Mouse (Mus musculus) thymus, postnatal 25 days (tissue): ENCODE measurements around the gene Gstt4.
A peak's percentile ranks its signal among the peaks of the same experiment; 100 is the strongest.
"Not testable (repeated sequence)": the region's sequence is repeated elsewhere in the genome, so short reads cannot be mapped to it uniquely, and the experiment has no call there.

ENCODE experiments used
- DNase-seq: peaks from one replicate; pipeline ENCODE4 v3.0.0; 2022

Gene Gstt4

DNA sequence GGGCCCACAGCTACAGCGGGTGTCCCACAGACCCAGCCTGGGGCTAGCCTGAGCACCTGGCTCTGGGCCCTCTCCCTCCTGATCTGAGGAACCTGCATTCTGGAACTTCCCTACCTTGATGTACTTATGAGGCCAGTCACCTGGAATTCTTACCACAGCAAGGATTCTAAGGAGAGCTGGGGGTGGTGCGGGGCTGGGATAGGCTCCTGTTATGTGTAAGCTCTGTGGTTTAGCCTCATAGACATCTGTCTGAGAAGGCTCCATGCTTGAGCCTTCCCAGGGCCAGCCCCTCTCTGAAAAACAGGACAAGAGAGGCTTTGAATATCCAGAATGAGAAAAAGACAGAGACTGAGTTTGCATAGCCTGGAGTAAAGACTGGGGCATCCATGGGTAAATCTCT lies at the start of gene Gstt4:
Gstt4 (minus strand) TSS at position 101 of the 400 bp plus-strand sequence.
- DNase-seq, result no peak

DNA sequence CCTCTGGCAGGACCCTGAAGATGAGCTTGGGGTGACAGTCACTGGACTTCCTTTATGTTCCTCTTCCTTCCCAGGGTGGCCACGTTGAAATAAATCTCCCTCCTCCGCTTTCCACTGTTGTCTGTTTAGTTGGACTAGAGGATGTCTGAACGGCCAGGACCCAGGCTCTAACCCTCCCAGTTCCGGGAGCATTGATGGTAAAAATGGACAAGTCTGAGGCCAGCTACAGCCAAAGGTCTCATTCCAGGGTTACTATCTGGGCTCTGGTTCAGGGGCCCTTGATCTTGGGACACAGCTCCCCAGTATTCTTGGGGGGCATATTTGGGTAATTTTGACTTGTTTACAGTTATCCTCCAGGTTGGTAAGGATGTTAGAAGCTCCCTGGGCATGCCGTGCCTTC lies 39.2 kb upstream of the Gstt4 start:
- DNase-seq, result no peak

DNA sequence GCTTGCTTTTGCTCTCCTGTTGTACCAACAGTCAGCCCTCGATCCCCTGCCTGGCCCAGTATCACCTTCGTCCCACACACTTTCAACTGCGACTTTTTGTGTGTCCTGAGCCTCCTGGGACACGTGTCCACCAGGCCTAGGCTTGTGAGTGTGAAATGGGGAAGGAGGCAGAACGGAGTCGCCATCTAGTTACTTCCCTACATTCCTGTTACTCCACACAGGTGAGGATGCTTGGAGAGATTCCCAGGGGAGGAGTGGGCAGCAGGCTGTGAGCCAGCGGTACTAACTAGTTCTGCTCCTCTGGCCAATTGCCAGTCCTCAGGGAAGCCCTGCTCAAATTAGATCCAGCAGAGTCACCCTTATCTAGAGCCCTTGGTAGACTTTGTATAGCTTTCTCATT lies 38.4 kb upstream of the Gstt4 start:
- DNase-seq, result no peak

DNA sequence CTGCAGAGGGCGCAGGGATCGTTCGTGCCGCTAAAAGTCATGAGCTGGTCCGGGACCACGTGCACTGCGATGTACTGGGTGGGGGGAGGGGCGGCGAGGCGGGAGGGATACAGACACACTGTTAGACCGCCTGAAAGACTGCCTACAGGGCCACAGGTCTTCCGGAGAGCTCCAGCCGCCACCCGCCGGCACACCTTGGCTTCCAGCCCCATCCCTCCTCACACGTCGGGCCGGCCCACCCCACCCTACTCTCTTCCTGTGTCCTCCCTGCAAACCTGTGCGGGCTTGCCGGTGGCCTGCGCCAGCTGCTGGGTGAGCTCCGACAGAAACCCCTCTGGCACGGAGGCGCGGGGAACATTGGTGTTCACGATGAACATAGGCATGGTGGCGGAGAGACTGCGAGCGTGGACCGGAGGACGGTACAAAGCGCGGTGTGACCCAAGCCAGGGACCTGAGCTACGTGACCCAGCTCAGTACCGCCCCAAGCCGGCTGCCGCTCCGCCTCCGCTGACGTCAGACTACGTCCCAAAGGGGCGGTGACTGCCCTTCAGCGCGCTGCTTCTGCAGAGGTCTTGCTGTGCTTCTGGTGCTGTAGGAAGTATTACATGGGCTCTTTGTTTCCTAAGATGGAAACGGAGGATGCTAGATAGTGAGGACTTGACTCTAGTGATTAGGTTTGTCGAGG lies 37.6 kb upstream of the Gstt4 start, which contains the start of gene Mif:
Mif (minus strand) TSS at position 455 of the 685 bp plus-strand sequence.
- DNase-seq, result peak; percentile 91

DNA sequence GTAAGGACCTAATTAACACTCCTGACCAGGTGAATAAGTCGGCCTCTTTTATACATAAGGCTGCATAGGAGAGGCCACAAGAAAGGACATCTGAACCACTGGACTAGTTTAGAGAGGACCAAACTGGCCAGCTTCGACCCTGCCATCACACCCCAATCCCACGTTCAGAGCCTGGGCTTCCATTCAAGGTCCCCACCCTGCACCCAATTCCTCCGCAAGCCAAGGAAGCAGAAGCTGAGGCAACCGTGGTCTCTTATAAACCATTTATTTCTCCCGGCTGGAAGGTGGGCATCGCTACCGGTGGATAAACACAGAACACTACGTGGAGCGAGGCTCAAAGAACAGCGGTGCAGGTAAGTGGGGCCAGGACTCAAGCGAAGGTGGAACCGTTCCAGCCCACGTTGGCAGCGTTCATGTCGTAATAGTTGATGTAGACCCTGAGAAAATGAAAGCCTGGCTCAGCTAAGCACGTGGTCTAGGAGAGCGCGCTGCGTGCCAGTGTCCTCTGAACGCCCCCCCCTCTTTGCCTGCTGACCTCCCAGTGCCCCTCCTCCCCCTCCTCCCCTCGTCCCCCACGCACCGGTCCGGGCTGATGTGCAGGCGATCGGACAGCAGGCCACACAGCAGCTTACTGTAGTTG lies 36.9 kb upstream of the Gstt4 start:
- no peak for DNase-seq

DNA sequence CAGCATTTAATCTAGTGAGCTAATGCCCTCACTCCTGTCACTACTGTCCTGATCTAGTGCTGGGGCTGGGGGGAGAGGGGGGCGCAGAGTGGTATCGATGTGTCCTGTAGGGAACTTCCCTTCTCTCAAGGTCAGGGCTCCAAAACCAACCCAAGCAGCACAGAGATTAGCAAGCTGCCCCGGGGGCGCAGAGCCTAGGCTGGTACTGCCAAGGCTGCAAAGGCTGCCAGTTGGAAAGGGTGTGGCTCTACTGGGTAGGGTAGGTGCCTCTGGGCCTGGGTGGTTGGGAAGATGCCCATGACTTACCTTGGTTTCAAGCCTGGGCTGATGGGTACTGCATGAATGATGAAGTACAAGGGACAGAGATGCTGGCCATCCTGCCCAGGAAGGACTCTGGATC lies 35.3 kb upstream of the Gstt4 start:
- no peak for DNase-seq

DNA sequence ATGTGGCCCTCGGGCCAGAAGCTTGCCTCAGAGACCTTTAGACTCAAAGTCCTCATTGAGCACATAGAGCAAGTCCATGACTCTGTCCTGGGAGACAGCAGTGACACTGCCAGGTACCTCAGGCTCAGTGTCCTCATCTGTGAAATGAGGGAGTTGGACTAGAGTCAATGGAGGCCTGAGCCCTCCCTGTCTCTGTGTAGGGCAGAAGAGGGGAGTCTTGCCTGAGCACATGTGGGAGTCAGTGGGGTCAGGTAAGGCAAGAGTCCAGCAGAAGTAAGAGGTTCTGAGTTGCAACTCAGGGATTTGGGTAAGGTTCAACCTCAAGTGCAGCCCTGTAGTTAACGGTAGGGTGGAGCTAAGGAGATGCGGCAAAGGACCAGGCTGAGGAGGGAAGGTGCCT lies 34.6 kb upstream of the Gstt4 start:
- DNase-seq, result no peak

DNA sequence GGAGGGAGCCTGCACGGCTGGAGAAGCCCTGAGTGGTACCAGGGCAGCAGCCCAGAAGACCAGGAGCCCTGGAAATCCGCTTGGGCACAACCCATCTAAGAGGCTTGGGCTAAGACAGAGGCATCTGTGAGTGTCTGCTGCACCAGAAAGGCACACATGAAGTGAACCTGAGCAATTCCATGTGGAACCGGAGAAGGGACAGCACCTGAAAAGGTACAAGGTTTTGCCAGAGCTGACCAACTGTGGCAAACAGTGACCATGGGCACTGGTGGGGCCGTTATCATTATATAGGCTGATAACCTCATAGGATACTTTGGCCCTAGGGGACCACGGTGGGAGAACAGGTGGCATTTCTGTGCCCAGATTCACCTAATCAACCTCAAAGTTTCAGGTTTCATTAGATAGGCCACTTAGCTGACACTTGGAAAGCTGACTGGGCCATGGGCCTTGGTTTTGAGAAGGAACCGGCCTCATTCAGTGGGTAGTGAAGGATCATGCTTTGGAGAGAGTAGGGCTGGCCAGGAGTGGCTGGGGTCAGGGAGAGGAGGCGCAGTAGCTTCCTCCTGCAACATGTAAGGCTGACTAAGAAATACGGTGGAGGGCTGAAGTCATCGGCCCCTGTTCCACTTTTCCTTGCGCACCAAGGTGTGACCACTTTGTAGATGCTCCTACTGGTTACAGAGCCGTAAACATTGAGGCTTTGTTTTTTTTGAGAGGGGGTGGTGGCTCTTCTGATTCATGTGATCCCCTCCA lies 34.0 kb upstream of the Gstt4 start:
- DNase-seq, result no peak

DNA sequence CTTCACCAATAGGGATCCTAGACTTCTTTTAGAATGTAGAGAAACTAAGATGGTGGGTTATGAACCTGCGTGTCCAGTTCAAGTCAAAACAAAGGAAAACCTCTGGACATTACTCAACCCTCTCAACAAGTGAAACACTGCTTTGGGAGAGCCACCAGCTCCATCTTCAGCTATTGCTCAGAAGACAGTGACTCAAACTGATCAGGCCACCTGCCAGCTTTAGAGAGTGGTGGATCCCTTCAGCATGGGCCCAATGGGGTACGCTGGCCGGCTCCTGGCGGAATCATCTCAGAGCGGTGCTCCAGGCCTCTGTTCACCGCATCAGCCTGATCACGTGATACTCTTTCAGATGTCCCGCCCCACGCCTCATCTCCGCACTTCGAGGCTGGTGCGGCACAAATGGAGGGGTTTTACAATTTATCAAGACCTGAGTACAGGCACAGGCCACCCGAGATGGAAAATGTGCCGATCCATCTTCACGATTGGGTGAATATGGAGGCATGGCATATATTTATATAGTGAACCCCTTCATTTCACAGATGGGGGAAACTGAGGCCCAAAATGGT lies 33.2 kb upstream of the Gstt4 start:
- DNase-seq, result no peak

DNA sequence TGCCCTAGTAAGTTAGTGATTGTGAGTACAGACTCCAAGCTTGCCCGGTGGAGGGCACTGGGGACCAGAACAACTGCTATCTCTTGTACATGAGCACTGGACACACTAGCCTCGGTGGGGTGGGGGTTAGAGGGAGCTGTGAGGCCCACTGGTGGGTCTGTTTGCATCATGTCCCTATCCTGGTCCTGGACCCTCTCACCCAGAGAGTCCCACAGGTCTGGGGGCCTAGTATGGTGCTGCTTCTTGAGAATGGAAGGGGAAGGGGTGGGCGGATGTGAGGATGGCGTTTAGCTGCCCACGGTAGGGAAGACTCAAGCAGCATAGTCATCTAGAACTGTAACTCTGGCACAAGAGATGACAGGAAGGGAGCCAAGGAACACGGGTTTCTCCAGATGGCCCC lies 32.4 kb upstream of the Gstt4 start:
- DNase-seq, result no peak

DNA sequence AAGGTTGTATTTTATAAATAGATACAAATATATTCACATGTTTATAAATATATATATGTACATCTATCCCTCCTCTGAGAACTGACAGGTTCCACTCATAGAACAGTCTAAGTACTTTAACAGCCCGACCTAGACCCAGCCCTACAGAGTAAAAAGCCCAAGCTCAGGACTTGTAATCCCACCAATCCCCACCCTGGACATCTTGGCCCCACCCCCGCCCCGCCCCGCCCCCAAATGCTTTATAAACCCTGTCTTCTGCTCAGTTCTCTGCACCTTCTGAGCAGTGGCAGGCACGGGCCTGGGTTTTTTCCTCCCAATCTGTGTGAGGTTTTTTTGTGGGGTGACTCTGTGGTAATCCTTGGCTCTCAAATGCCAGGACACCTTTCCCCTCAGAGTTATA lies 31.8 kb upstream of the Gstt4 start:
- DNase-seq, result no peak

DNA sequence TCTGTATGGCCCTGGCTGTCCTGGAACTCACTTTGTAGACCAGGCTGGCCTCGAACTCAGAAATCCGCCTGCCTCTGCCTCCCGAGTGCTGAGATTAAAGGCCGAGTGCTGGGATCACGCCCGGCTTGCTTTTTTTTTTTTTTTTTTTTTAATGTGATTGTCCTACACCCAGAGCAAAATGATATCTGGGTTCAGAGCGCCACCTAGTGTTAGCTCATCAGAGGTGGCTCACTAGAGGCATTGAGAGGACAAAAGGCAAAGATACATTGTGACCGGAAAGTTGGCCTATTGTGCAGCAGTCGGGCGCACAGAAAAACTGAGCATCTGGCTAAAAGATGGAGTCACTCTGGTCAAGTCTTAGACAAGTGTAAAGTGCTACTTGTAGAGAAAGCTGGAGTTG lies 31.1 kb upstream of the Gstt4 start:
- DNase-seq, result peak; percentile 88

DNA sequence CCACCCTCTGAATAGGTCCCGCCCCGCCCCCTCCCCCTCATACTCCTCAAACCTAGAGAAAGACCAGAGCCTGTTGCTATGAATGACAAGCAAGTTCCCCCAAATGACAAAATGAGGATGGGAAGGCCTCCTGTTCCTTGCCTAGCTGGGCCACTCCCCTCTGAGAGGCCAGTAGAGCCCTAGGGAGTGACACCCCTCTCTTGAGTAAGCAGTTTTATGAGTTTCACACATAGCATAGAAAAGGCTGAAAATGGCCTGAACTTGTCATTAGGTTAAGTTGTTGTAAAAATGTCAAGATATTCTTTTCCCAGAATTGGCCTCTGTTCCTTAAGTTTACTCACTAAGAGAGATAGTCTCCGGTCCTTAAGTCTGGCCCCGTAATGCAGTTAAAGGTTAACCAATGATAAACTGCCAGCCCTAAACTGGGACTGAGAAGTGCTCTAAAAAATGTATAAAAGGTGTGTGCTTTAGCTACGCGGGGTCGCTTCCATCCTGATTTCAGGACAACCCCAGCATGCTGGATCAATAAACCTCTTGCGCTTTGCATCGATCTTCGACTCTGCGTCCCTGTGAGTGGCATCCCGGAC lies 30.3 kb upstream of the Gstt4 start:
- no peak for DNase-seq

DNA sequence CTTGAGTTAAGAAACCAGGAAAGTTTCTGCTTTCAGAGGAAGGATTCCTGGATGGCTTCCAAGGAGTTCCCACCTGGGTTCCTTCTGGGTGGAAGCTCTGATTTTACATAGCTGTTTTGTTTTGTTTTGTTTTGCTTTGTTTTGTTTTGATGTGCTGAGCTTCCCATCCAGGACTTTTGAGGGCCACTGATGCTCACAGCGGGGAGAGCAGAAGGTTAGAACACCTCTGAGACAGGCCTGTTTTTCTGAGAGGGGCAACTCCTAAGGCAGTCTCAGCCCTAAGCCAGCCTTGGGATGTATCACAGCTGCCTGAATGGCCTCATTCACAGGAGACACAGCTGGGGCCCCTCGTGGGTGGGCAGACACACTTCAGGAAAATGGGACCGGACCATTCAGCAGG lies 29.3 kb upstream of the Gstt4 start:
- DNase-seq, result no peak

DNA sequence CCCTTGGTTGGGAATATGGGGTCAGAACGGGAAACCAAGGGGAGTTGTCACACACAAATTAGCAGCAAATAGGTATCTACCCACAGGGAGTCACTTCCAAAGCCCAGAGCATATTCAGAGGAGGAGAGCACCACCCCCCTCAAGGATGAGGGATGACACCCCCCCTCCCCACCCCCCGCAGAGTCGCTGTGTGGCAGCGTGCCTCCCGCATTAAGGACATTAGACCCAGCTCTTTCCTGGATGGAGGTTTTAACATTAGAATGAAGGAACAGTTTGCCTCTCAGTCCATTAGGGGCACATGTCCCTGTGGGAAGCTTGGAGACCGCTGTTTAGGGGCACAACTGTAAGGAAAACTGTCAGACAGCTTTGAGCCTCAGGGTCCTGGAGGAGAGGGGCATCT lies 28.7 kb upstream of the Gstt4 start:
- no peak for DNase-seq

DNA sequence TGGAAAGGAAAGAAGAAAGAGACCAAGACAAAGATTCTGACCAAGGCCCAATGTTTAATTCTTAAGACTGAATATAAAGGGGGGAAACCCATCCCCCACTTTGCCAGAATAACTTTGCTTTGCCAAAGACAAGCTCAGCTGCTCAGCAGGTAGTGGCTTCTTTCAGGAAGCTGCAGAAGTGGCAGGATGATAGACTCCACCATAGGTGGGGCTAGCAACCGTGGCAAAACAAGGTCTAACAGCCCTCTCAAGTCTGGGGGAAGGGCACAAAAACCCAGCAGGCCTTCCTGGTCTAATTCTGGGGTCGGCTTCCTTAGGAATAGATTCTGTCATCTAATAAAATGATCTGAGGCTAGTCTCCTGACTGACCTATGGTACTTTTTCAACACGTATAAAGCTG lies 26.0 kb upstream of the Gstt4 start:
- peak; percentile 27 for DNase-seq

DNA sequence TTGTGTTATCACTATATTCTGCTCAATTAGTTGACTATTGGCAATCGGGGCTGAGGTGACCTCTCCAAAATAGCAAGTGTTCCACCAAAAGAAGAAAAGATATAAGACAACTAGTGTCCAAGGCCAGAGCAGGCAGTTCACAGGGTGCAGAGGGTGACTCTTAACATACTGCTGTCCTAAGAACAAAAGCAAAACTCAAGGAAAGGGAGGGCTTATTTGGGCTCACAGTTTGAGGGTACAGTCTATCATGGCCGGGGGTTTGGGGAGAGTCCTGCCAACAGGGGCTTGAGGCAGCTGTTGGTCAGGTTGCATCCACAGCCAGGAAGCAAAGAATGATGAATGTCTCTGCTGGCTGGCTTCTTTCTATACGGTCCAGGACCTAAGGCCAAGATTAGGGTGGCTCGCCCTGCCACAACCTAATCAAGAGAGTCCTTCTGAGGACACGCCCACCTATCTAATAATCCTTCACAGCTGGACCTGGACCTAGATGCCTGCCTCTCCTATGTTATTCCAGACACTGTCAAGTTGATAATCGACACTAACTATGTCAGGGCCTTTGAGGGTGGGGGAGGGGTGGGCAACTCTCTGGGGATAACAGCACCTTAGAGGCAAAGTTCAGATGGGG lies 23.1 kb upstream of the Gstt4 start:
- DNase-seq, result no peak

DNA sequence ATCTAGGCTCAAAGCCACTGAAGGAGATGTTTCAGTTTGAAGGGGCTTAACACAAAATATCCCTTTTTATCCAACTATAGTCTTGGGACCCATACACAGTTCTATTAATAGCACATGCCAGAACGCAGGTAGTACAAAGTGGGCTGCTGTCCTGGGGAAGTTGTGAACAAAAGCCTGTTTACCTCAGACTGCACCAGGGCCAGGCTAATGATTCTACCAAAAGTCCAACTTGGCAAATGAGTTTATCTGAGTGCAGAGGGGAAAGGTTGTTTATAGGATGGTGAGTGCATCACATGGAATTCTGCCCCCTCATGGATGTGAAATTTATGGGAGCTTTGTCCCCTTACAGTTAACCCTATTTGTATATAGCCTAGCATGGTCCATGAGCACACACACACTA lies 22.5 kb upstream of the Gstt4 start:
- no peak for DNase-seq

DNA sequence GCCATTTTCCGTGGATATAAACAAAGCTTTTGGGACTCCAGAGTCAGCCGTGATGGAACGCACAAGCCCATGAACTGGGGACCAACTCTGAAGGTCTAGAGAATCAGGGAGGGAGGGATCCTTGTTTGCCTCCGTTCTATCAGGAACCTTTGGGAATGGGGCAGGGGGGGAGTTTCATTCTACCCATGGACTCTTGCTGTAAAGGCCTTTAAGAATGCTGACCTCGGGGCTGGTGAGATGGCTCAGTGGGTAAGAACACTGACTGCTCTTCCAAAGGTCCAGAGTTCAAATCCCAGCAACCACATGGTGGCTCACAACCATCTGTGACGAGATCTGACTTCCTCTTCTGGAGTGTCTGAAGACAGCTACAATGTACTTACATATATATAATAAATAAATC lies 21.6 kb upstream of the Gstt4 start:
- DNase-seq, result not testable (repeated sequence)

DNA sequence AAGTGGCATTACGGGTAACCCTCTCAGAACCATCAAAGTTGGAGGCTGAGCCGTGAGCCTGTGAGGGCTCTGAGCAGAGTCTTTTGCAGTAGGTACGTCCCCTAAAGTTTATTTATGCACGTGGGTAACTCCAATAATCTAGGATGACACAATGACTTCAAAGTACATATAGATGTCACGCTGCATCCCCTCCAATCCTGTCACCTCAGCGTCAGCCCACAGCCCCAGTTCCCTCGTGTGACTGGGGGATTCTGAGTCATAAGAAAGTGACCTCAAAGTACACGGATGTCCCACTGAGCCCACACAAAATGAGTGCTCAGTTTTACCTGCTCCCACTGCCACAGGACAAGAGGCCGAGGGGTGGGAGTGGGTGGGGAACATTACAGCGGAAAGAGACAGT lies 16.7 kb upstream of the Gstt4 start:
- DNase-seq, result no peak

DNA sequence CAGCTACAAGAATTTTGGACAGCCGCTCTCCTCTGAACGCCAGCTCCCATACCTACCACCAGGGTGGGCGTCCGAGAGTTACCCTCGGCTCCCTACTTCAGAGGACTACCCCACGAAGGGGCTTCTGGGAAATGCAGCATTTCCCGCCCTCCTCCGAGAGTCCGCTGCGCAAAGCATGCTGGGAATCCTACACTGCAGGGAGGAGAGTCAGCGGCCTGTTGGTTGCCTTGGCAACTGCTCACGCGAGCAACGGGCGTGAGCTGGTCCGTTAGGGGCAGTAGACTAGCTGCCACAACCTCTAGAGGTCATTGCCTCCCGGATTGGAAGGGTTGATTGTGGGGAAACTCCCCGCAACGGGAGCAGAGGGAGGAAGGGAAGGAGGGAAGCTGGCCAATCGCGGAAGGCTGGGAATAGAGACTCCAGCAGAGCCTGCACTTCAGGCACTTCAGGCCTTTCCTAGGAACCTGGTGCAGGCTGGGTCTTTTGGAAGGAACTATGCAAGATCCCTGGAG lies 15.0 kb upstream of the Gstt4 start, which contains the start of gene Gstt2:
Gstt2 (minus strand) TSS at position 177 of the 512 bp plus-strand sequence.
- peak; percentile 90 for DNase-seq

DNA sequence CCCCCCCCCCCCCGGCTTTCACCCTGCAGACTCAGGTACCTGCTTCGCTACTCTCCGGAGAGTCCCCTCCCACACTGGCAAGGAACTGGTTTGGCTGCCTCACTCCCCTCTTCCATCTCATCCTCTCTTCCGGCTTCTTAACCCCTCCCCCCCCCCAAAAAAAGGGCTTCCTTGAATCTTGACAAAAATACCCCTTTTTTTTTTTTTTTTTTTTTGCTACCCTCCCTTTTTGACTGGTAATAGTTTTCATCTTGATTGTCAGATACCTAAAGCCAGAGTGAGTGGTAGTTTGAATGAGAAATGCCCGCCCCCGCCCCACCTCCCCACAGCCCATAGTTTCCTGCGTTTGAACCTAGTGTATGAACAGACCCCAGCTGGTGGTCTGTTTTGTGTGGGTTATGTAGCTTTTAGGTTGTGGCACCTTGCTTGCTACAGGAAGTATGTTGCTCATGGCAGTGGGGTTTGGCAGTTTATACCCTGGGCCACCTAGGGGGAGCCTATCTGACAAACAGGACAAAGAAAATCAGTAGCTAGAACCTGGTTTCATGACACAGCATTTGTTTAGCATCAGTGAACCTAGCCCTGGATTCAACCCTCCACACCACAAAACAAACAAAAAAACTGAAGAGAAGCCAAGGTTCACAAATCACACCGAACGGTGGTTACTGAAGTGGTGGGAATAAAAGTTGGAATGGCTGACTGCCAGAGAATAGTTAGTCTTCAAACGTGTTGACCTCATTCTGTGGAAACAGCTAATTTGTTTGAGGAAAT lies 13.6 kb upstream of the Gstt4 start:
- DNase-seq, result peak; percentile 83
